Mouse (Mus musculus) right cerebral cortex, postnatal 10 days (tissue): Measurements from ENCODE around the gene Luzp2.
"Not testable (repeated sequence)": the region's sequence is repeated elsewhere in the genome, so short reads cannot be mapped to it uniquely, and the experiment has no call there.

Experiments
- DNase-seq, 2 experiments: peaks; one replicate each; pipeline ENCODE4 v3.0.0; 2021; ENCODE audit warnings: low spot score in 2 of 2

Gene Luzp2

GRCm38 (mm10) chr7:55000397-55000796, 165.1 kb downstream of the Luzp2 start:
- DNase-seq = no peak

GRCm38 (mm10) chr7:55009173-55009771, 174.0 kb downstream of the Luzp2 start:
- DNase-seq = no peak

GRCm38 (mm10) chr7:55133850-55134249, 298.6 kb downstream of the Luzp2 start:
- not testable (repeated sequence) for DNase-seq

- DNase-seq = no peak
Observed at GRCm38 (mm10) chr7:55188927-55189326, 353.6 kb downstream of the Luzp2 start.

- DNase-seq = peak; percentile 42 to 75
Observed at GRCm38 (mm10) chr7:55189496-55189895, 354.2 kb downstream of the Luzp2 start.

- DNase-seq = no peak
Observed at GRCm38 (mm10) chr7:55190655-55191054, 355.4 kb downstream of the Luzp2 start.

- DNase-seq = no peak
Observed at GRCm38 (mm10) chr7:55198806-55199205, 363.5 kb downstream of the Luzp2 start.

- no peak for DNase-seq
Observed at GRCm38 (mm10) chr7:55222997-55223396, 387.7 kb downstream of the Luzp2 start.

- DNase-seq = no peak
Observed at GRCm38 (mm10) chr7:55229407-55229806, 394.1 kb downstream of the Luzp2 start.
